Mouse (Mus musculus) myocyte (in vitro differentiated cells): ENCODE results near the gene Ncstn. TPM values are rescaled to one million over a fixed set of nuclear protein-coding genes. Genes with fewer than 3 reads are reported as not detected.

Experiments used
- H3K27me3 ChIP-seq: one replicate; pipeline ENCODE4 v1.6.1; 2011; ENCODE audit not compliant: control insufficient read depth, insufficient read depth, insufficient read length
- H3K36me3 ChIP-seq: one replicate; pipeline ENCODE4 v1.6.1; 2011; ENCODE audit not compliant: control insufficient read depth, insufficient read depth
- H3K4me2 ChIP-seq: one replicate; pipeline ENCODE4 v1.6.1; 2011; ENCODE audit warnings: low read depth, control low read depth
- H3K4me3 ChIP-seq: one replicate; pipeline ENCODE4 v1.5.1; 2011; ENCODE audit warnings: mild to moderate bottlenecking, control low read depth, moderate library complexity
- H3K79me2 ChIP-seq: one replicate; pipeline ENCODE4 v1.6.1; 2011; ENCODE audit not compliant: control insufficient read depth, insufficient read depth
- H3ac ChIP-seq: one replicate; pipeline ENCODE4 v1.6.1; 2011; ENCODE audit not compliant: control insufficient read depth, insufficient read length
- CEBPB ChIP-seq: IDR thresholded peaks from 2 replicates; pipeline ENCODE4 v1.6.1; 2011; ENCODE audit warnings: mild to moderate bottlenecking, moderate library complexity; ENCODE audit not compliant: poor library complexity, insufficient read depth, severe bottlenecking
- E2F4 ChIP-seq: IDR thresholded peaks from one replicate; pipeline ENCODE4 v1.6.1; 2011; ENCODE audit warnings: mild to moderate bottlenecking, control low read depth, moderate library complexity; ENCODE audit not compliant: insufficient read depth
- MAX ChIP-seq: IDR thresholded peaks from one replicate; pipeline ENCODE4 v1.6.1; 2011; ENCODE audit warnings: low read depth, mild to moderate bottlenecking, control low read depth
- MYOD1 ChIP-seq, 3 experiments: IDR thresholded peaks; one replicate each; pipeline ENCODE4 v1.6.1; 2011; ENCODE audit warnings: control low read depth in 2 of 3, low read depth in 2 of 3, mild to moderate bottlenecking in 2 of 3, moderate library complexity in 1 of 3; ENCODE audit not compliant: insufficient read length in 2 of 3, control insufficient read depth in 1 of 3
- MYOG ChIP-seq, 3 experiments: IDR thresholded peaks; one replicate each; pipeline ENCODE4 v1.6.1; 2011; ENCODE audit warnings: control low read depth in 2 of 3, low read depth in 2 of 3, mild to moderate bottlenecking in 2 of 3; ENCODE audit not compliant: insufficient read length in 2 of 3, control insufficient read depth in 1 of 3, insufficient read depth in 1 of 3
- POLR2A ChIP-seq: IDR thresholded peaks from one replicate; pipeline ENCODE4 v1.6.1; 2011; ENCODE audit warnings: low read depth, mild to moderate bottlenecking, control low read depth, moderate library complexity; ENCODE audit not compliant: insufficient read length
- POLR2AphosphoS2 ChIP-seq: IDR thresholded peaks from one replicate; pipeline ENCODE4 v1.6.1; 2011; ENCODE audit warnings: low read depth, control low read depth; ENCODE audit not compliant: insufficient read length
- REST ChIP-seq: IDR thresholded peaks from one replicate; pipeline ENCODE4 v1.6.1; 2011; ENCODE audit warnings: mild to moderate bottlenecking, control low read depth, moderate library complexity; ENCODE audit not compliant: insufficient read depth, insufficient read length
- SRF ChIP-seq: IDR thresholded peaks from one replicate; pipeline ENCODE4 v1.6.1; 2011; ENCODE audit warnings: low read depth; ENCODE audit not compliant: control insufficient read depth, insufficient read length
- TCF12 ChIP-seq: IDR thresholded peaks from one replicate; pipeline ENCODE4 v1.6.1; 2011; ENCODE audit warnings: mild to moderate bottlenecking, control low read depth; ENCODE audit not compliant: poor library complexity, insufficient read depth, severe bottlenecking
- TCF3 ChIP-seq: IDR thresholded peaks from one replicate; pipeline ENCODE4 v1.6.1; 2011; ENCODE audit warnings: low read depth, control low read depth; ENCODE audit not compliant: insufficient read length
- USF1 ChIP-seq: IDR thresholded peaks from one replicate; pipeline ENCODE4 v1.6.1; 2011; ENCODE audit warnings: low read depth, mild to moderate bottlenecking, control low read depth, moderate library complexity
- polyA plus RNA-seq: library from polyadenylated mRNA; unstranded; fragments of >200 nt; fragmentation: generic; extraction: Trizol; gene quantifications from one replicate; pipeline ENCODE4 v1.2.1, GENCODE M21; 2012; ENCODE audit warnings: missing spikeins

Gene Ncstn
- polyA plus RNA-seq, 1 experiment: 49.7 TPM

GRCm38 (mm10) chr1:172116948-172117347 is 34.4 kb upstream of the Ncstn start:
- no peaks in the 10 kb centered on the region for H3K27me3 ChIP-seq
- peaks cover 71% of the 10 kb centered on the region for H3K36me3 ChIP-seq
- H3K79me2 ChIP-seq: no peaks in the 10 kb centered on the region
- no peak overlapping the region for H3K4me2 ChIP-seq
- no peak overlapping the region for H3K4me3 ChIP-seq
- H3ac ChIP-seq: no peak overlapping the region
- no peak for TF ChIP-seq POLR2A
- no peak for TF ChIP-seq CEBPB
- TF ChIP-seq TCF12: no peak
- TF ChIP-seq SRF: no peak
- peak; percentile 11 for TF ChIP-seq POLR2AphosphoS2
- TF ChIP-seq MYOD1 (IDR thresholded peaks at IDR 0.05; ENCODE audit: control insufficient read depth in 1 of 3, insufficient read length in 2 of 3, low read depth in 2 of 3): no peak

DNA sequence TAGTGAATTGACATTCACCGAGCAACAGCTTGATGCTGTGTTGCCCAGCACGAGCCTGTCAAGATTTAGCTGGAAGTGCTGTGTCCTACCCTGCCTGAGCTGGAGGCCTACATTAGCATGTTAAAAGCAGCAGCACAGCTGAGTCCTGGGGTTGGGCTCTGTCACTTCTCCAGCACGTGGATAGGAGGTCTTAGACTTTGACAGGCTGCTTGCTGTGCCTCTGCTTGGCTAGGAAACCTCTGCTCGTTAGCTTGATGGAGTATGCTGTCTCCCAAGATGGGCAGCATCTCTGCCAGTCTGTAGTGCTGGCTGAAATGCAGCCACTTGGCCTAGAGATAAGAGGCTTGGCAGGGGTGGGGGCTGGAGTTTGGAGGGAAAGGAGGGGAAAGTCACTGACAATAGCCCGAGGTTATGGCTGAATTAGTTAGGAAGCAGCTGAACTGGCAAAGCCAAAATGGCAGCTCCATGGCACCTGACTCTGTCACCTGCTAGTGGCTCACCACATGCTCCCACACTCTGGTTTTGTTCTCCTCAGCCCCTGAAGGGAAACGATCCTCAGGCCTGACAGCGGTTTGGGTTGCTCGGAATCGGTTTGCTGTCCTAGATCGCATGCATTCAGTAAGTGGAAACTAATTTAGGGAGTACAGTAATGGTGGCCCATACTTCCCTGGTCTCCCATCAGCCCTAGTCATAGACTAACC is 25.3 kb upstream of the Ncstn start:
- no peak overlapping the region for H3ac ChIP-seq
- H3K27me3 ChIP-seq: no peaks in the 10 kb centered on the region
- TF ChIP-seq TCF3 (no peak), MYOD1 (IDR thresholded peaks at IDR 0.05; ENCODE audit: control insufficient read depth in 1 of 3, insufficient read length in 2 of 3, low read depth in 2 of 3) (peak in 2 of 3 experiments; percentile 34 to 65), TCF12 (no peak), USF1 (no peak), E2F4 (no peak), POLR2A (no peak), CEBPB (no peak), MAX (no peak), REST (no peak), POLR2AphosphoS2 (no peak), SRF (no peak), MYOG (IDR thresholded peaks at IDR 0.05; ENCODE audit: control insufficient read depth in 1 of 3, insufficient read depth in 1 of 3, insufficient read length in 2 of 3, low read depth in 2 of 3) (peak in 1 of 3 experiments; percentile 70)
- H3K4me2 ChIP-seq: no peak overlapping the region
- H3K4me3 ChIP-seq: no peak overlapping the region
- H3K79me2 ChIP-seq: no peaks in the 10 kb centered on the region
- H3K36me3 ChIP-seq: peaks cover 58% of the 10 kb centered on the region

DNA sequence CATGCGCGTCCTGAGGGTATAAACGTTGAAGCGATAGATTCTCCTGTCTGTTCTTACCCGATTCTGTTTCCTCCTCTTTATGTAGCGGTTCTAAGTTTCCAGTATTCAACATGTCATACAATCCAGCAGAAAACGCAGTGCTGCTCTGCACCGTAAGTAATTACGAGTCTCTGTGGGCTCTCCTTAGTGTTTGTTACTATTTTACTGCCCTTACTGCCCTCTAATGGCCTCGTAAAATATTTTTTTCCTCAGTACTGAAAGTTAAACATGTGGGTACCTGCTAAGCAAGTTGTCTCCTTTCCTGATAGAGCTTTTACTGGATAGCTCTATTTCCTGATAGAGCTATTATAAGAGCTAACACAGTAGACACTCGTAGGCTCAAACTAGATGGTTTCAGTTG is 22.5 kb upstream of the Ncstn start:
- H3K4me3 ChIP-seq: no peak overlapping the region
- TF ChIP-seq MYOD1 (IDR thresholded peaks at IDR 0.05; ENCODE audit: control insufficient read depth in 1 of 3, insufficient read length in 2 of 3, low read depth in 2 of 3) (no peak), MYOG (IDR thresholded peaks at IDR 0.05; ENCODE audit: control insufficient read depth in 1 of 3, insufficient read depth in 1 of 3, insufficient read length in 2 of 3, low read depth in 2 of 3) (no peak), REST (no peak), E2F4 (no peak), POLR2A (no peak), TCF12 (no peak), TCF3 (no peak), USF1 (no peak), POLR2AphosphoS2 (no peak), MAX (no peak), SRF (no peak)
- no peak overlapping the region for H3ac ChIP-seq
- H3K79me2 ChIP-seq: no peaks in the 10 kb centered on the region
- no peaks in the 10 kb centered on the region for H3K27me3 ChIP-seq
- no peak overlapping the region for H3K4me2 ChIP-seq
- peaks cover 56% of the 10 kb centered on the region for H3K36me3 ChIP-seq

DNA sequence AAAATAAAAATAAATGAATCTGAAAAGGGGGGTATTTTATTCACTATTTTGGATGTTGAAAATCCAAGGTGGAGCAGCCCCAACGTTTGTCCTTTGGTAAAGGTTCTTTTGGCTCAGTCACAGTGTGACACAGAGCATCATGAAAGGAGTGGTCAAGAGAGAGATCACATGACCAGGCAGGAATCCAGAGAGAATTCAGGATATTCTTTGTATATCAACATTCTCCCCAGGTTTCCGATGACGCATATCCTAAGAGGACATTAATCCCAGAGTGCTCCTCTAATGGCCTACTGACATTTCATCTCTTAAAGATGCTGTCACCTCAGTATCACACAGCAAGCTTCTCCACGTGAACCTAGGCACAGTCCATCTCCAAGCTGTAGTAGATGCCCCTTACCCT is 21.0 kb upstream of the Ncstn start:
- Histone ChIP-seq H3K4me2 (no peak overlapping the region), H3K36me3 (peaks cover 55% of the 10 kb centered on the region), H3K4me3 (no peak overlapping the region), H3ac (no peak overlapping the region), H3K27me3 (no peaks in the 10 kb centered on the region), H3K79me2 (no peaks in the 10 kb centered on the region)
- TF ChIP-seq USF1 (peak; percentile 3), E2F4 (no peak), POLR2A (no peak), CEBPB (no peak)

GRCm38 (mm10) chr1:172099325-172100033 is 16.9 kb upstream of the Ncstn start:
- H3K4me3 ChIP-seq: no peak overlapping the region
- H3K79me2 ChIP-seq: no peaks in the 10 kb centered on the region
- peaks cover 67% of the 10 kb centered on the region for H3K36me3 ChIP-seq
- no peak for TF ChIP-seq MYOG (IDR thresholded peaks at IDR 0.05; ENCODE audit: control insufficient read depth in 1 of 3, insufficient read depth in 1 of 3, insufficient read length in 2 of 3, low read depth in 2 of 3)
- TF ChIP-seq CEBPB: no peak
- no peak for TF ChIP-seq MYOD1 (IDR thresholded peaks at IDR 0.05; ENCODE audit: control insufficient read depth in 1 of 3, insufficient read length in 2 of 3, low read depth in 2 of 3)
- no peak for TF ChIP-seq POLR2A
- no peak for TF ChIP-seq E2F4
- TF ChIP-seq SRF: no peak
- TF ChIP-seq USF1: no peak
- TF ChIP-seq TCF3: no peak
- TF ChIP-seq POLR2AphosphoS2: no peak
- TF ChIP-seq REST: no peak
- TF ChIP-seq MAX: no peak
- TF ChIP-seq TCF12: no peak
- H3ac ChIP-seq: no peak overlapping the region
- no peak overlapping the region for H3K4me2 ChIP-seq
- no peaks in the 10 kb centered on the region for H3K27me3 ChIP-seq
